Mouse (Mus musculus): ENCODE data around the gene Tshz2. TPM values are rescaled to one million over a fixed set of nuclear protein-coding genes. Genes with fewer than 3 reads are reported as not detected.

The Tshz2 gene
- polyA plus RNA-seq, 1 experiment from 2014 or later = 1.0 TPM

- H3K4me1 ChIP-seq (ENCODE audit: control insufficient read depth, low read depth, low read length) = no peaks in the 10 kb centered on the region
- no peak for ATAC-seq (ENCODE audit: low read depth)
- H3K4me2 ChIP-seq (ENCODE audit: low read depth, low read length) = no peak overlapping the region
- no peaks in the 10 kb centered on the region for H3K9me3 ChIP-seq (replicated peaks; ENCODE audit: control insufficient read depth, low read length)
- H3K27ac ChIP-seq (ENCODE audit: low read length) = no peak overlapping the region
- no peak overlapping the region for H3K9ac ChIP-seq (ENCODE audit: low read depth, low read length)
- WGBS (ENCODE audit: insufficient replicate concordance) = 75% methylated on average over 7 of the region's 7 CpGs
- no peaks in the 10 kb centered on the region for H3K27me3 ChIP-seq (ENCODE audit: control insufficient read depth, insufficient read depth, low read depth, low read length)
- no peak overlapping the region for H3K4me3 ChIP-seq (ENCODE audit: low read depth, low read length)
- H3K36me3 ChIP-seq (ENCODE audit: control insufficient read depth, insufficient read depth) = no peaks in the 10 kb centered on the region
Measured at GRCm38 (mm10) chr2:169837031-169837605, 204.3 kb downstream of the Tshz2 start.

GRCm38 (mm10) chr2:169838521-169838920 is 205.7 kb downstream of the Tshz2 start:
- no peaks in the 10 kb centered on the region for H3K4me1 ChIP-seq (ENCODE audit: control insufficient read depth, low read depth, low read length)
- H3K27me3 ChIP-seq (ENCODE audit: control insufficient read depth, insufficient read depth, low read depth, low read length) = no peaks in the 10 kb centered on the region
- H3K4me2 ChIP-seq (ENCODE audit: low read depth, low read length) = no peak overlapping the region
- no peak overlapping the region for H3K9ac ChIP-seq (ENCODE audit: low read depth, low read length)
- no peaks in the 10 kb centered on the region for H3K36me3 ChIP-seq (ENCODE audit: control insufficient read depth, insufficient read depth)
- 86% methylated on average over 13 of the region's 13 CpGs for WGBS (ENCODE audit: insufficient replicate concordance)
- H3K27ac ChIP-seq (ENCODE audit: low read length) = no peak overlapping the region
- no peaks in the 10 kb centered on the region for H3K9me3 ChIP-seq (replicated peaks; ENCODE audit: control insufficient read depth, low read length)
- ATAC-seq (ENCODE audit: low read depth) = no peak
- H3K4me3 ChIP-seq (ENCODE audit: low read depth, low read length) = no peak overlapping the region

GRCm38 (mm10) chr2:169841442-169841841 is 208.6 kb downstream of the Tshz2 start:
- no peak for ATAC-seq (ENCODE audit: low read depth)
- H3K27ac ChIP-seq (ENCODE audit: low read length) = no peak overlapping the region
- no peak overlapping the region for H3K9ac ChIP-seq (ENCODE audit: low read depth, low read length)
- 54% methylated on average over 10 of the region's 10 CpGs for WGBS (ENCODE audit: insufficient replicate concordance)
- no peaks in the 10 kb centered on the region for H3K36me3 ChIP-seq (ENCODE audit: control insufficient read depth, insufficient read depth)
- no peaks in the 10 kb centered on the region for H3K9me3 ChIP-seq (replicated peaks; ENCODE audit: control insufficient read depth, low read length)
- no peaks in the 10 kb centered on the region for H3K4me1 ChIP-seq (ENCODE audit: control insufficient read depth, low read depth, low read length)
- no peak overlapping the region for H3K4me2 ChIP-seq (ENCODE audit: low read depth, low read length)
- no peaks in the 10 kb centered on the region for H3K27me3 ChIP-seq (ENCODE audit: control insufficient read depth, insufficient read depth, low read depth, low read length)
- H3K4me3 ChIP-seq (ENCODE audit: low read depth, low read length) = no peak overlapping the region

- Histone ChIP-seq H3K9ac (ENCODE audit: low read depth, low read length) (no peak overlapping the region), H3K9me3 (replicated peaks; ENCODE audit: control insufficient read depth, low read length) (no peaks in the 10 kb centered on the region), H3K4me1 (ENCODE audit: control insufficient read depth, low read depth, low read length) (no peaks in the 10 kb centered on the region), H3K36me3 (ENCODE audit: control insufficient read depth, insufficient read depth) (no peaks in the 10 kb centered on the region), H3K4me2 (ENCODE audit: low read depth, low read length) (no peak overlapping the region), H3K27ac (ENCODE audit: low read length) (no peak overlapping the region), H3K4me3 (ENCODE audit: low read depth, low read length) (no peak overlapping the region), H3K27me3 (ENCODE audit: control insufficient read depth, insufficient read depth, low read depth, low read length) (no peaks in the 10 kb centered on the region)
- no peak for ATAC-seq (ENCODE audit: low read depth)
- WGBS (ENCODE audit: insufficient replicate concordance) = 41% methylated on average over 6 of the region's 6 CpGs
Measured at GRCm38 (mm10) chr2:169842494-169842893, 209.7 kb downstream of the Tshz2 start.

GRCm38 (mm10) chr2:169843553-169843952 is 210.7 kb downstream of the Tshz2 start:
- no peak overlapping the region for H3K9ac ChIP-seq (ENCODE audit: low read depth, low read length)
- ATAC-seq (ENCODE audit: low read depth) = no peak
- 55% methylated on average over 6 of the region's 6 CpGs for WGBS (ENCODE audit: insufficient replicate concordance)
- H3K4me2 ChIP-seq (ENCODE audit: low read depth, low read length) = no peak overlapping the region
- H3K4me1 ChIP-seq (ENCODE audit: control insufficient read depth, low read depth, low read length) = no peaks in the 10 kb centered on the region
- H3K4me3 ChIP-seq (ENCODE audit: low read depth, low read length) = no peak overlapping the region
- H3K27me3 ChIP-seq (ENCODE audit: control insufficient read depth, insufficient read depth, low read depth, low read length) = no peaks in the 10 kb centered on the region
- H3K27ac ChIP-seq (ENCODE audit: low read length) = no peak overlapping the region
- H3K36me3 ChIP-seq (ENCODE audit: control insufficient read depth, insufficient read depth) = no peaks in the 10 kb centered on the region
- no peaks in the 10 kb centered on the region for H3K9me3 ChIP-seq (replicated peaks; ENCODE audit: control insufficient read depth, low read length)

GRCm38 (mm10) chr2:169849077-169849476 is 216.3 kb downstream of the Tshz2 start:
- no peaks in the 10 kb centered on the region for H3K9me3 ChIP-seq (replicated peaks; ENCODE audit: control insufficient read depth, low read length)
- H3K4me1 ChIP-seq (ENCODE audit: control insufficient read depth, low read depth, low read length) = no peaks in the 10 kb centered on the region
- H3K9ac ChIP-seq (ENCODE audit: low read depth, low read length) = no peak overlapping the region
- no peak overlapping the region for H3K4me3 ChIP-seq (ENCODE audit: low read depth, low read length)
- no peak overlapping the region for H3K4me2 ChIP-seq (ENCODE audit: low read depth, low read length)
- no peak overlapping the region for H3K27ac ChIP-seq (ENCODE audit: low read length)
- 28% methylated on average over 7 of the region's 7 CpGs for WGBS (ENCODE audit: insufficient replicate concordance)
- no peaks in the 10 kb centered on the region for H3K36me3 ChIP-seq (ENCODE audit: control insufficient read depth, insufficient read depth)
- no peak for ATAC-seq (ENCODE audit: low read depth)
- no peaks in the 10 kb centered on the region for H3K27me3 ChIP-seq (ENCODE audit: control insufficient read depth, insufficient read depth, low read depth, low read length)

GRCm38 (mm10) chr2:169849541-169849940 is 216.7 kb downstream of the Tshz2 start:
- Histone ChIP-seq H3K36me3 (ENCODE audit: control insufficient read depth, insufficient read depth) (no peaks in the 10 kb centered on the region), H3K4me3 (ENCODE audit: low read depth, low read length) (no peak overlapping the region), H3K4me1 (ENCODE audit: control insufficient read depth, low read depth, low read length) (no peaks in the 10 kb centered on the region), H3K27ac (ENCODE audit: low read length) (no peak overlapping the region), H3K9me3 (replicated peaks; ENCODE audit: control insufficient read depth, low read length) (no peaks in the 10 kb centered on the region), H3K4me2 (ENCODE audit: low read depth, low read length) (no peak overlapping the region), H3K9ac (ENCODE audit: low read depth, low read length) (no peak overlapping the region), H3K27me3 (ENCODE audit: control insufficient read depth, insufficient read depth, low read depth, low read length) (no peaks in the 10 kb centered on the region)
- WGBS (ENCODE audit: insufficient replicate concordance) = 57% methylated on average over 3 of the region's 3 CpGs
- no peak for ATAC-seq (ENCODE audit: low read depth)

GRCm38 (mm10) chr2:169851606-169852005 is 218.8 kb downstream of the Tshz2 start:
- WGBS (ENCODE audit: insufficient replicate concordance) = 57% methylated on average over 5 of the region's 5 CpGs

GRCm38 (mm10) chr2:169854491-169854890 is 221.7 kb downstream of the Tshz2 start:
- no peaks in the 10 kb centered on the region for H3K9me3 ChIP-seq (replicated peaks; ENCODE audit: control insufficient read depth, low read length)
- H3K27me3 ChIP-seq (ENCODE audit: control insufficient read depth, insufficient read depth, low read depth, low read length) = no peaks in the 10 kb centered on the region
- no peak for ATAC-seq (ENCODE audit: low read depth)
- no peaks in the 10 kb centered on the region for H3K4me1 ChIP-seq (ENCODE audit: control insufficient read depth, low read depth, low read length)
- WGBS (ENCODE audit: insufficient replicate concordance) = 62% methylated on average over 11 of the region's 11 CpGs
- no peak overlapping the region for H3K4me2 ChIP-seq (ENCODE audit: low read depth, low read length)
- no peak overlapping the region for H3K4me3 ChIP-seq (ENCODE audit: low read depth, low read length)
- no peak overlapping the region for H3K9ac ChIP-seq (ENCODE audit: low read depth, low read length)
- H3K36me3 ChIP-seq (ENCODE audit: control insufficient read depth, insufficient read depth) = no peaks in the 10 kb centered on the region
- no peak overlapping the region for H3K27ac ChIP-seq (ENCODE audit: low read length)

More at GRCm38 (mm10) chr2:169851606-169852005, 218.8 kb downstream of the Tshz2 start:
- Histone ChIP-seq H3K4me2 (ENCODE audit: low read depth, low read length) (no peak overlapping the region), H3K36me3 (ENCODE audit: control insufficient read depth, insufficient read depth) (no peaks in the 10 kb centered on the region), H3K4me1 (ENCODE audit: control insufficient read depth, low read depth, low read length) (no peaks in the 10 kb centered on the region), H3K27me3 (ENCODE audit: control insufficient read depth, insufficient read depth, low read depth, low read length) (no peaks in the 10 kb centered on the region), H3K9ac (ENCODE audit: low read depth, low read length) (no peak overlapping the region), H3K9me3 (replicated peaks; ENCODE audit: control insufficient read depth, low read length) (no peaks in the 10 kb centered on the region), H3K27ac (ENCODE audit: low read length) (no peak overlapping the region), H3K4me3 (ENCODE audit: low read depth, low read length) (no peak overlapping the region)
- no peak for ATAC-seq (ENCODE audit: low read depth)

All from liver, embryonic 16.5 days (tissue).